21 mouse cellular contexts compared by ENCODE assay signal in genomic region chr5:91878627-91879026, GRCm38 (mm10).
"Had no signal": no experiment of that assay in that cellular context is flagged by ENCODE, and none has a peak within 500 bp of the region (broad histone marks: within the 10 kb centered on the region; RNA-seq: fewer than 3 reads in every experiment).

No protein-coding gene starts in this region.

- H3K4me2 ChIP-seq: heart, embryonic 12.5 days; hindbrain, embryonic 13.5 days; hindbrain, embryonic 15.5 days; limb, embryonic 12.5 days; liver, embryonic 11.5 days; liver, embryonic 13.5 days; liver, embryonic 15.5 days had no signal

- H3K36me3 ChIP-seq: heart, embryonic 12.5 days; hindbrain, embryonic 13.5 days; hindbrain, embryonic 15.5 days; limb, embryonic 10.5 days; limb, embryonic 12.5 days; liver, embryonic 13.5 days; liver, embryonic 15.5 days had no signal

- H3K4me1 ChIP-seq: heart, embryonic 12.5 days; limb, embryonic 10.5 days; liver, embryonic 13.5 days; liver, embryonic 15.5 days had no signal

- H3K9ac ChIP-seq: heart, embryonic 12.5 days; hindbrain, embryonic 13.5 days; hindbrain, embryonic 15.5 days; limb, embryonic 12.5 days; liver, embryonic 13.5 days; liver, embryonic 15.5 days had no signal

- H3K4me3 ChIP-seq: heart, embryonic 12.5 days; hindbrain, embryonic 13.5 days; hindbrain, embryonic 15.5 days; layer of hippocampus, adult 2 months; left cerebral cortex, adult 2 months; limb, embryonic 10.5 days; limb, embryonic 12.5 days; liver, embryonic 13.5 days; liver, embryonic 15.5 days had no signal

- ATAC-seq: hindbrain, postnatal 0 days had no signal

- H3K27me3 ChIP-seq: heart, embryonic 12.5 days; hindbrain, embryonic 13.5 days; hindbrain, embryonic 15.5 days; limb, embryonic 12.5 days; liver, embryonic 13.5 days; liver, embryonic 15.5 days had no signal

- DNase-seq: gastrocnemius, postnatal 14 days; gastrocnemius, postnatal 36 days; heart, adult 18-20 months; heart, postnatal 10 days; kidney, adult 18-20 months; kidney, adult 8-10 months; kidney, postnatal 10 days; kidney, postnatal 25 days; kidney, postnatal 4 days; liver; liver, embryonic 13.5 days had no signal

- H3K27ac ChIP-seq: hindbrain, embryonic 13.5 days; hindbrain, embryonic 15.5 days; hindbrain, postnatal 0 days; layer of hippocampus, adult 2 months; left cerebral cortex, adult 2 months; limb, embryonic 10.5 days; limb, embryonic 12.5 days; liver, embryonic 13.5 days; liver, embryonic 15.5 days had no signal

- H3K9me3 ChIP-seq: hindbrain, embryonic 13.5 days; limb, embryonic 10.5 days; liver, embryonic 13.5 days; liver, embryonic 15.5 days had no signal
